Mouse (Mus musculus) layer of hippocampus, adult 9-11 months (tissue): ENCODE data around the gene Arhgap33.

Experiments
- DNase-seq: peaks from one replicate; pipeline ENCODE4 v3.0.0; 2022

The Arhgap33 gene

DNA sequence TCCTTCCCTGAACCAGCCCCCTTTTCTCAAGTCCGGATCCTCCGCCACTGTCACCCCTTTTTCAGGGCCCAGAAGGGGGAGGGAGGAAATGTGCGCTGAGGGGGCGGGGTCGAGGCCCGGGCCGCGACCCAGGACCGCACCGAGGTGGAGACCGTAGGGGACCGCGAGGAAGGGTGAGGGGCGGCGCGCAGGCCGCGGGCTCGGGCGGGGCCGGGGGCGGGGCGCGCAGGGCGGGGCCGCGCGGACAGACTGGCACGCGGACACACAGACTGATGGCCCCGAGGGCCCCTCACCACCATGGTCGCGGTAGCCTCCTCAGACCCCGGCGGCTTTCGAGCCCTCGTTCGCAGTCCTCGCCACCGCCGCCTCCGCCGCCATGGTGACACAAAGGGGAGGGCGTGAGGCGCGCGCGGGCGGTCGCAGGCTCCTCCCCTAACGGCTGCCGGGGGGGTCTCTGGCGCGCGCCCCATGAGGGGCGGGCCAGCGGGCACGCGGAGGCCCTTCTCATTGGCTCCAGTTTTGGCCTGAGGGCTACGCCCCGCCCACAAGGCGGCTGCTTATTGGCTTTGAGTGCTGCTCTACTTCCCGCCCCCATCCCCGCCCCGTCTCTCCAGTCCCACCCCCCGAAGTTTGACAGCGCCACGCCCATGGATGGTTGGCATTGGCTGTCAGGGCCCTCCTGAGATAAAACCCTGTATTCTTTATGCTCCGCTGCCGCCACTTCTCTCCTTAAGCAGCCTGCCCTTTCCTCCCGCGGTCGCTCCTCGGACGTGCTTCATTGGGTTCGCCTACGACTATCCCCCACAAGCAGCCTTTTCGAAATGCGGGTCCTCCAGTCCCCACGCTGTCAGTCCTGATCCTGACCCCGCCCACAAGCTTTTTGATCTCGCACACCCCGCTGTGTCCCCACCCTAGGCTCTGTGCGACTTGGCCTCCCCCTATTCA, at the start of gene Arhgap33:
Gene Arhgap33 (minus strand): TSS at position 428 of the 945 bp plus-strand sequence.
- peak; percentile 98 for DNase-seq

DNA sequence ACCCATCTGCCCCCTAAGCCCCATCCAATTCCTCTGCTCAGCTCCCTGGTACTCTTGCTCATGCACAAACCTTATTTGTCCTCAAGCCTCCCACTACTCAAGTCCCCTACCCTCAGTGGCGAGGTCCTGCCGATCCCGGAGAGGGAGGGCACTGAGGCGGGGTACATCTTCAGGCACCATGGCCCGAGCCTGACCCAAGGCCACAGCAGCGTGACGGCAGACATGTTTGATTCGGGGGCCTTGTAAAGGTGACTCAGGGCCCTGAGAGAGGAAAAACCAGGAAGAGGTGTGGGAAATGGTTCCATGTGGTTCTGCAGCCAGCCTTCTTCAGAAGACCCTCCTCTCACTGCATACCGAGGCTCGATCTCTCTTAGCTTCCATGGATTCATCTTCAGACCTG, 49.5 kb upstream of the Arhgap33 start:
- no peak for DNase-seq

- DNase-seq = no peak
Observed at GRCm38 (mm10) chr7:30581547-30581946, 46.7 kb upstream of the Arhgap33 start.

- DNase-seq = no peak
Observed at GRCm38 (mm10) chr7:30579950-30580349, 45.1 kb upstream of the Arhgap33 start.

- DNase-seq = no peak
Observed at GRCm38 (mm10) chr7:30572969-30573368, 38.1 kb upstream of the Arhgap33 start.

- DNase-seq = no peak
Observed at GRCm38 (mm10) chr7:30572389-30572788, 37.5 kb upstream of the Arhgap33 start.

- no peak for DNase-seq
Observed at GRCm38 (mm10) chr7:30567555-30567954, 32.7 kb upstream of the Arhgap33 start.

- no peak for DNase-seq
Observed at GRCm38 (mm10) chr7:30566033-30566432, 31.2 kb upstream of the Arhgap33 start.

- DNase-seq = no peak
Observed at GRCm38 (mm10) chr7:30564970-30565571, 30.2 kb upstream of the Arhgap33 start, which contains the start of gene Igflr1. Gene Igflr1, plus strand, starts transcription at chr7:30565427.

GRCm38 (mm10) chr7:30563906-30564280, 29.0 kb upstream of the Arhgap33 start:
- DNase-seq = no peak

- peak; percentile 97 for DNase-seq
Observed at GRCm38 (mm10) chr7:30563117-30563905, 28.5 kb upstream of the Arhgap33 start, which contains the start of the genes U2af1l4, Gm49396 and Psenen. Gene U2af1l4, plus strand, starts transcription at chr7:30563301. Gene Gm49396, plus strand, starts transcription at chr7:30563344. Gene Psenen, minus strand, starts transcription at chr7:30563627.

DNA sequence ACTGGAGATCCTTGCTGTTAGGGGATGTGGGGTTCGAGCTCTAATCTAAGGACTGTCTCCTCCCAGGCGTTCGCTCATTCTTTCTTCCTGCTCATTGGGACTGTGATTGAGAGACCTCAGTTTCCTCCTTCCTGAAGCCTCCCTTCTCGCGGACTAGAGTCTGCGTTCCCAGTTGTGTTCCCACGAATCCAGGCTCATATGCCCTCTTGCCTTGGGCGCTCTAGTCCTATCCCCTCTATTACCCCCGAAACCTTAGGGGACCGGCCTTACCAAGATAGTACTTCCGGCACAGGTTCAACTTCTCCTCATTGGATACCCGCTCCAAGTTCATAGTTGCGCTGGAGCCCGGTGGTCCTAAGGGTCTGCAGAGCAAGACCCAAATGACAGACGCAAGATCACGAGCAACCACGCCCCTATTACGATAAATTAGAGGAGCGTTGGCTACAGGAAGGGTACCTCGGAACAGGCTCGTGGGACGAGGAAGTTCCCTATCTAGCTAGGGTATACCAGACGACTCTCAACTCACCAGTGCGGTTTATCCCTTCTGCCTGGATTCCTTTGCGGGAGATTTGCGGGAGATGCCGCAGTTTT, 27.8 kb upstream of the Arhgap33 start:
- DNase-seq = no peak

GRCm38 (mm10) chr7:30560296-30560695, 25.4 kb upstream of the Arhgap33 start:
- DNase-seq = no peak

- peak; percentile 99 for DNase-seq
Observed at GRCm38 (mm10) chr7:30559443-30559954, 24.6 kb upstream of the Arhgap33 start, which contains the start of gene Lin37. Gene Lin37, minus strand, starts transcription at chr7:30559838.

DNA sequence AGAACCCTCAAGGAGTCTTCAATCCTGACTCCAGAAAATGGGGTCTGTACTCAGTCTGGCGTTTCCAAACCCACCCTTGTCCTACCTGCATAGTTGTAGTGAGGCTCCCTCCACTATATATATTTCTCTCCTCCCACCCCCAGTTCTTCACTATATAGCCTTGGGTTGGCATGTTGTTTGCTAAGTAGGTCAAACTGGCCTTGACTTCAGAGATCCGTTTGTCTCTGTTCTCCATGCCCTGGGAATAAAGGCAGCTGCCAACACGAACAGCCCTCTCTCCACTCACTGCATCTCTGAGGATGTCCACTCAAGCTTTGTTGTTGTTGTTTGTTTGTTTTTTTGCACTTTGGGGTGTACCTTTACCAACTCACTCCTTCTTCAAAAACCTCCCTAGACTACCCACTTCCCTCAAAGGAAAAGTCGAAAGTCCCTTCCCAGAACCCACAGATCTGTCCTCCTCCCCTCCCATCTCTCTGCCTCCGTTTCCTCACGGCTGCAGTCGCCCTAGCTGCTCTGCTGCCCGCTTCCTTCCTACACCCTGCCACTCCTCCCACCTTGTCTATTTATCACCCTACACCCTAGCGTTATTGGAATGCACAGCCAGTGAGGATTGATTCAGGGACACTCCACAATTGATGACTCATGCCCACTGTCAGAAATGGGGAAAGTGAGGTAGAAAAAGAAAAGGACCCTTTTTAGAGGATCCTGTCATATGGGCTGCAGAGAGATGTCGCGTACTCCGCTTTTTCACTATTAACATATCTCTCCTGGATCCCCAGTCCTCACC, 24.0 kb upstream of the Arhgap33 start:
- no peak for DNase-seq

DNA sequence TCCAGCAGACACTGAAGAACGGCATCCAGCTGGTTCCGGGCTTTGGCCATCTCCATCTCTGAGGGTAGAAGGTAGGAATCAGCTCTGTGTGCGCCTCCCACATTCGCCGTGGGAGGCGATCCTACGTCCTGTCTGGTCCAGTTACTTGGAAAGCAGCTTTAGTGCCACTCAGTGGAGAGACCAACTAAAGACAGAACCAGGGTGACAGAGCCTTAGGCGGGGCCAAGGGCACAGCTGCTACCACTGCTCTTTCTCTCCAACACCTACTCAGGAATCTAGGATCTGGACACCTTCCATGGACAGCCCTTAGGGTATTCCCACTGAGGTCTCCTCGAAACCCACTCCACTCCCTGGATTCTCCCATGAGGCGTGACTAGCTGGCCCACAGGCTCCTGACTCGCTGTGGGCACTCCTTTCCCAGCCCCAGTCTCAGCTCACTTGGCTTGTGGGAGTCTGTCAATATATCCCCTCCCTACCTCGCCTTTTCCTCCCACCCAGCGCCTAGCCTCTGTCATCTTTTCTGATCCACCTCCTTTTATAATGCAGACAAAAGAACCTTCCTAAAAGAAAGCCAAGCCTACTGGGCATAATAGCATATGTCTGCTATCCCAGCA, 23.1 kb upstream of the Arhgap33 start:
- DNase-seq = no peak

DNA sequence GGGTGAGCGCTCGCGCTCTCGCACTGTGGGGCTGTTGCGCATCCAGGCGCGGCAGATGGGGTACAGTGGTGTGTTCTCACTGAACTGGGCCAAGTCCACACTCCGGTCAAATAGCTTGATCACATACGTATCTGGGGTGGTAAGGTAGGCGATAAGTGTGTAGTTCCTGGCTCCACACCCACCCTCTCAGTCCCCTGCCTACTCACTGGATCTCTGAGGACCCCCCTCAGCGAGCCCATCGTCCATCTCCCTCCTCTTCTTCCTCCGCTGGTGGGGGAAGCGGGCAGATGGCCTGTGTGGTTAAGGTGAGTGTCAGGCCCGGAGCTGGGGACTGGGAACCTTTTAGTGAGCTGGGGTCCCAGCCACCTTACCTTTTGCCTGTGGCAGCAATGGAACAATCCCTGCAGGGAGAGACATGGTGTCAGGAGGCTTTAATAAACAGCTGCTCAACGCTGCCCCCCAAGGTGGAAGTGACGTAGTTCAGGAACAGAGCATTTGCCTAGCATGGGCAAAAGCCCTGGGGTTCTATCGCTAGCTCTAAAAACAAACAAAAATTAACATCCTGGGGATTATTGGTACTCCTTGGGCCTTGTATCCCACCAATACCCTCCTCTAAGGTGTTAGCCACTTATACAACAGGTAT, 22.2 kb upstream of the Arhgap33 start:
- no peak for DNase-seq

GRCm38 (mm10) chr7:30553810-30554584, 19.1 kb upstream of the Arhgap33 start:
- DNase-seq = no peak

DNA sequence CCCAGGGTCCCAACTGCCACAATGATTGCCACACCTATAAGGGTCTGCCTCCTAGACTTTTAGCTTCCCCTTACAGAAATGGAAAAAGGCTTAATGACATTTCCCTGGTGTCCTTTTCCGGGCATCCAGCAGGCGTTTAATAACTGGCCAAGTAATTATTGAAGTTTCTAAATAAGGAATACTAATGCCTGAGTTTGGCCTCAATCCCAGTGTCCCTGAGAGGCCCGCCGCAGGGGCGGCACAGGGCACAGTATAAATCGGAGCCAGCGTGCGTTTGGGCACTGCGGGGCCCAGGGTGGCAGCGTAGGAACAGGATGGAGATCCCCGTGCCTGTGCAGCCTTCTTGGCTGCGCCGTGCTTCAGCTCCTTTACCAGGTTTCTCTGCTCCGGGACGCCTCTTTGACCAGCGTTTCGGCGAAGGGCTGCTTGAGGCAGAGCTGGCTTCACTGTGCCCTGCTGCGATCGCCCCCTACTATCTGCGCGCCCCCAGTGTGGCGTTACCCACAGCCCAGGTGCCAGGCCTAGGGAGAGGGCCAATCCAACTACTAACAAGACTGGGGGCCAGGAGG, 18.2 kb upstream of the Arhgap33 start:
- no peak for DNase-seq
